Mouse (Mus musculus) activated CD4-positive, CD25-positive, alpha-beta regulatory T cell, adult 9 weeks (primary cell): ENCODE data around the gene Fam50b. TPM values are rescaled to one million over a fixed set of nuclear protein-coding genes. Genes with fewer than 3 reads are reported as not detected.

ENCODE experiments used
- polyA plus RNA-seq: library from polyadenylated mRNA; unstranded; fragments of 100-300 nt; shearing (Covaris generic); gene quantifications from one replicate; pipeline ENCODE4 v1.2.1, GENCODE M21; 2017

Fam50b gene
- not detected for polyA plus RNA-seq

DNA sequence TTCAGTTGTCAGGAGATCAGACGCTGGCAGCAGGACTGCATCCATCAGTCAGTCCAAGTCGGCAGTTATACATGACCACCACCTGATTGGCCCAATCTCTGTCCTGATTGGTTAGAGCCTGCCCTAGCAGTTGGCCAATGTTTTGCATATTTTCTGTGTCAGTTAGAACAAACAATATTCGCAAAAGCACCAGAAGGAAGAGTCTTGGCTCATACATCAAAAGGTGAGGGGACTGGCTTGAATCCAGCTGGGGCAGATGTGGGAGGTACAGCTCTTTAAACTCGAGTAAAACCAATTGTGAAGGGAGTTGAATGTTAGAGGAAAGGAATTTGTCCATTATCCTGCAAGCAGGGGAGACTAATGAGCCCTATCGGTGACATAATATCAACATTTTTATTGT, at the start of gene Fam50b:
TSS of gene Fam50b (plus strand) at position 165 of the 400 bp plus-strand sequence.

Other genes with a start within 250 kb of the Fam50b start
- 0.34 TPM for gene Pxdc1, start 81.4 kb upstream of the Fam50b start, polyA plus RNA-seq
- 118 TPM for gene Prpf4b, start 140.5 kb downstream of the Fam50b start, polyA plus RNA-seq
- gene Fam217a, start 189.5 kb downstream of the Fam50b start, polyA plus RNA-seq = not detected
- not detected for gene 4933417A18Rik, start 189.6 kb downstream of the Fam50b start, polyA plus RNA-seq
- not detected for gene Eci3, start 229.0 kb downstream of the Fam50b start, polyA plus RNA-seq